Mouse (Mus musculus) heart, postnatal 4 days (tissue): ENCODE results near the gene Cmtr2. TPM values are rescaled to one million over a fixed set of nuclear protein-coding genes. Genes with fewer than 3 reads are reported as not detected.

Source experiments
- DNase-seq: peaks from one replicate; pipeline ENCODE4 v3.0.0; 2021
- total RNA-seq, 2 experiments: library from RNA; stranded (reverse); gene quantifications; 2 replicates each; pipeline ENCODE4 v1.2.3; 2021

Gene Cmtr2
- total RNA-seq, 2 experiments from 2014 or later: 3.9 to 4.5 TPM

DNA sequence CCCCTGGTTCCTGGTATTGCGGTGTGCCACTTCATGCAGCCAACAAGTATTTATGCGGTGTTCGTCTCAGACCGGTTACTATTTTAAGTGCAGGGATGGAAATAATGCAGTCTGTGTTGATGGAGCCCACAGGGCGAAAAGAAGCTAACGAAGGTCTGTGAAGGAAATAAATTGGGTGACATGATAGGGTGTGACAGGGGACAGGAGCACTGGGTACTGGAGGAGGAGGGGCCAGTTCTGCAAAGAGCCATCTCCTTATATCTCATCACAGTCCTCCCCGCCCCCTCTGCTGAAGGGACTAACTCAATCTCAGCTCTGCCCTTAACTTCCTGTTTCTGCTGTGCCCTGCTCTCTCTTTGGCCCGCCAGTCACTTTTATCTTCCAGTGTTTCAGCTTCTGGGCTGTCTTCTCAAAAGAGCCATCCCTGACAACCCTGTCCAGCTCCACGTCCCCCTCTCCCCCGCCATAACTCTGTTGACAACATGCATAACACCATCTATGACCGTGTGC lies 50.4 kb downstream of the Cmtr2 start:
- no peak for DNase-seq

DNA sequence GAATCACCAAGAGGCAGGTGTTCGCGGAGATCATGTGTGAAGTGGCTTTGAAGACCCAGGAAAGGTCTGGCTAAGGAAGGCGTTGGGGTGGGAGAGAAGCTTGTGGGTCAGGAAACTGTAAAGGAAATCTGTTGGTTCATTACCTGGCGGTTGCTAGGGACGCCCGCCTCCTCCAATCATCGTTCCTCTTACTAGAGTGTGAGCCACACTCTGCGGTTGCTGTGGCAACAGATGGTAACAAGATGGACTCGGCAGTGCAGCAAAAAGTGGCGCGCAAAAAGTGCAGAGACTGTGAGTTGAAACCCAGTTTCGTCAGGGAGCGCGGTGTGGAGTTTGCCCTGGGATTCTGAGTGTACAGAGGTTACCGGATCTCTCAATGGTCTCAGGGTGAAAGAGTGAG lies 51.3 kb downstream of the Cmtr2 start, which contains the start of gene Hydin:
Gene Hydin, plus strand, starts transcription at position 237 of the 400 bp plus-strand sequence.
- peak; percentile 54 for DNase-seq

DNA sequence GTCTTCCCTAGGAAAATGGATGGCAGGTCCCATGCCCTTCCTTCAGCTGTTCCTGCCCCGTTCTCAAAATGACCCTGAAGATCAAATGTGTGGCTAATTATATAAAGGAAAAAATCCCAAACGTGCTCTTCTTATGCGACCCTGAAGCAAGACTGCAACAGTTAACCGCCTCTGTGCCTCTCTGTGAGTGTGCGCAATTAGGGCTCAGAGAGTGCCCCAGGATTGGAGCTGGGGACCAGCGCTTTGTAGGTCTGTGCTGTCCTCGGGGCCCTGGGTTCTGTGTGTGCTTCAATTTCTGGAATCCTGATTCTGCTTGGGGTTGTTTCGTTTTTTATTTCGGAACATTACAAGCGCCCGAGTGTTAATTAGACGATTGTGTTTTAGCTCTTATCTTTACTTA lies 51.8 kb downstream of the Cmtr2 start:
- DNase-seq: no peak

DNA sequence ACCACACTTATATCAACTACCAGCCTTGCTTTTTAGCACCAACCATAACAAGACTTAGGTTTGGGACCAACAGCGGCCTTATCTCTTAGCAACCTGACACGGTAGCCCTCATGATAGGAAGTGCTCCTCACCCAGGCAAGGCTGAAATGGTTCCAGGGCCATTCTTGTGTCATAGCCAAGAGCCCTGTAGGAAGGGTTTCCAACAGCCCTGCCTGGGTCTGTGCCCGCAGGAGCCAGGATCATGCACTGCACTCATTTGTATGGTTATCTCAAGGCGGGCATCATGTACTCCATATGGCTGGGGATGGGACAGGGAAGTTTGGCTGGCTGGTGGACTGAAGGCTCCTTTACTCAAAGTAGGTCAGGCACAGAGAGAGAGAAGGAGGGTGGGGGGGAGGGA lies 55.2 kb downstream of the Cmtr2 start:
- DNase-seq: peak; percentile 6

DNA sequence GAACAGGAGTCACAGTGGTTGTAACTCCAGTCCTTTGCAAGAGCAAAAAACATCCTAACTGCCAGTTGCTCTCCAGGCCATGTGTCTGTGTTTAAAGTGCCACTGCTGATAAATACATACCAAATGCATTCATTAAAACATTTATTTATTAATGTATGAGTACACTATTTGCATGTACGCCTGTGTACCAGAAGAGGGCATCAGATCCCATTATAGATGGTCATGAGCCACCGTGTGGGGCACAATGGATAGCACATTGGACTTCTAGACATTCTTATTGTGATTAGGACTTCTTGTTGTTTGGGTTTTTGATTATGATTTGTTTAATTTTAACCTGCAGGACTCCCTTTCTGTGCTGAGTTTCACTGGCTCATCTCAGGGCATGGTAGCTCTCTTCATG lies 57.9 kb downstream of the Cmtr2 start:
- no peak for DNase-seq

Other genes starting within 250 kb of the Cmtr2 start
- gene Tat, start 225.2 kb upstream of the Cmtr2 start, total RNA-seq: under 1 TPM in 1 of 2 experiments, not detected in 1; 0.14 TPM
- 1 to 10 TPM; 2.1 to 4.0 TPM for gene Chst4, start 175.9 kb upstream of the Cmtr2 start, total RNA-seq
- gene Zfp612, start 135.9 kb upstream of the Cmtr2 start, total RNA-seq: 1 to 10 TPM; 6.2 to 6.3 TPM
- gene Gm21964, start 114.5 kb upstream of the Cmtr2 start, total RNA-seq: not detected
- not detected for gene Gm17720, start 112.9 kb upstream of the Cmtr2 start, total RNA-seq
- under 1 TPM; 0.31 to 0.65 TPM for gene Calb2, start 47.5 kb upstream of the Cmtr2 start, total RNA-seq
- gene Hydin, start 51.3 kb downstream of the Cmtr2 start, total RNA-seq: under 1 TPM; 0.14 to 0.16 TPM